Mouse (Mus musculus) liver, postnatal 0 days (tissue): ENCODE results near the gene Faxc. TPM values are rescaled to one million over a fixed set of nuclear protein-coding genes. Genes with fewer than 3 reads are reported as not detected.

ENCODE experiments used
- ATAC-seq: fragments of 200-750 bp; cut with Nextera tagmentation; 2 replicates; pipeline ENCODE4 v1.8.0; 2017; ENCODE audit warnings: mild to moderate bottlenecking, moderate library complexity
- DNase-seq: peaks from one replicate; pipeline ENCODE4 v3.0.0-alpha.2; 2016
- H3K27ac ChIP-seq: fragments of 300-500 bp; sonication (generic); 2 replicates; pipeline ENCODE4 v1.5.1; 2014; ENCODE audit warnings: antibody characterized with exemption, moderate library complexity, mild to moderate bottlenecking, low read depth
- H3K27me3 ChIP-seq: fragments of 300-500 bp; sonication (generic); 2 replicates; pipeline ENCODE4 v1.6.1; 2014; ENCODE audit warnings: low read length, control low read depth, mixed read lengths; ENCODE audit not compliant: insufficient read depth
- H3K36me3 ChIP-seq: fragments of 300-500 bp; sonication (generic); replicated peaks from 2 replicates; pipeline ENCODE4 v1.6.1; 2014; ENCODE audit warnings: mild to moderate bottlenecking, control low read depth, low read length, moderate library complexity, mixed read lengths; ENCODE audit not compliant: insufficient read depth
- H3K4me1 ChIP-seq: fragments of 300-500 bp; sonication (generic); 2 replicates; pipeline ENCODE4 v1.6.1; 2014; ENCODE audit warnings: antibody characterized with exemption, mild to moderate bottlenecking, control low read depth; ENCODE audit not compliant: insufficient read depth
- H3K4me2 ChIP-seq: fragments of 300-500 bp; sonication (generic); 2 replicates; pipeline ENCODE4 v1.6.1; 2014; ENCODE audit warnings: low read depth, mild to moderate bottlenecking, low read length, moderate library complexity, mixed read lengths
- H3K4me3 ChIP-seq: fragments of 300-500 bp; sonication (generic); 2 replicates; pipeline ENCODE4 v1.5.1; 2014; ENCODE audit warnings: low read depth, low read length
- H3K9ac ChIP-seq: fragments of 300-500 bp; sonication (generic); replicated peaks from 2 replicates; pipeline ENCODE4 v1.6.1; 2014; ENCODE audit warnings: mild to moderate bottlenecking, moderate library complexity
- H3K9me3 ChIP-seq: fragments of 300-500 bp; sonication (generic); 2 replicates; pipeline ENCODE4 v1.6.1; 2016; ENCODE audit warnings: mild to moderate bottlenecking, control low read depth, low read length, mixed read lengths
- CTCF ChIP-seq: sonication (generic); IDR thresholded peaks from 2 replicates; pipeline ENCODE4 v1.5.1; 2016; ENCODE audit warnings: antibody characterized with exemption, low read depth
- EP300 ChIP-seq: IDR thresholded peaks from 2 replicates; pipeline ENCODE4 v1.6.1; 2016; ENCODE audit warnings: antibody characterized with exemption, low read depth, mild to moderate bottlenecking
- WGBS: fragments of 180-500 bp; shearing (Covaris S2); extraction: QIAGEN DNeasy Blood & Tissue Kit; methylation state at CpG from one replicate; pipeline ENCODE4 v1.1.7; 2014; ENCODE audit not compliant: insufficient replicate concordance; 5-methylcytosine and 5-hydroxymethylcytosine counted together
- polyA plus RNA-seq: library from polyadenylated mRNA; unstranded; fragments of >200 nt; fragmentation: Nextera tagmentation; extraction: Ambion mirVana; gene quantifications from 2 replicates; pipeline ENCODE4 v1.2.1, GENCODE M21; 2015

Faxc gene
- polyA plus RNA-seq, 1 experiment from 2014 or later, result not detected

- ATAC-seq (no peak), DNase-seq (no peak)
- Histone ChIP-seq H3K9me3 (no peaks in the 10 kb centered on the region), H3K27ac (no peak overlapping the region), H3K4me2 (no peak overlapping the region), H3K9ac (no peak overlapping the region), H3K4me1 (no peaks in the 10 kb centered on the region), H3K27me3 (no peaks in the 10 kb centered on the region), H3K4me3 (no peak overlapping the region), H3K36me3 (no peaks in the 10 kb centered on the region)
- TF ChIP-seq EP300 (no peak), CTCF (peak; percentile 49)
- 35% methylated on average over 3 of the region's 3 CpGs for WGBS
These were observed 59.6 kb downstream of the Faxc start for GRCm38 (mm10) chr4:21990580-21991235.

- ATAC-seq (no peak), DNase-seq (no peak)
- no peak overlapping the region for H3K9ac ChIP-seq
- H3K4me1 ChIP-seq, result no peaks in the 10 kb centered on the region
- 14% methylated on average over 9 of the region's 9 CpGs for WGBS
- H3K27ac ChIP-seq, result no peak overlapping the region
- H3K4me2 ChIP-seq, result no peak overlapping the region
- no peaks in the 10 kb centered on the region for H3K27me3 ChIP-seq
- TF ChIP-seq CTCF (peak; percentile 63), EP300 (no peak)
- H3K36me3 ChIP-seq, result no peaks in the 10 kb centered on the region
- H3K4me3 ChIP-seq, result no peak overlapping the region
- H3K9me3 ChIP-seq, result no peaks in the 10 kb centered on the region
These were observed 86.7 kb downstream of the Faxc start for GRCm38 (mm10) chr4:22017656-22018379.

- WGBS, result 46% methylated on average over 5 of the region's 5 CpGs
- no peaks in the 10 kb centered on the region for H3K9me3 ChIP-seq
- TF ChIP-seq EP300, result no peak
- no peak for TF ChIP-seq CTCF
- no peaks in the 10 kb centered on the region for H3K27me3 ChIP-seq
- no peaks in the 10 kb centered on the region for H3K4me1 ChIP-seq
- no peak overlapping the region for H3K4me3 ChIP-seq
- DNase-seq (no peak), ATAC-seq (no peak)
- no peaks in the 10 kb centered on the region for H3K36me3 ChIP-seq
- no peak overlapping the region for H3K9ac ChIP-seq
- no peak overlapping the region for H3K4me2 ChIP-seq
- no peak overlapping the region for H3K27ac ChIP-seq
These were observed 87.3 kb downstream of the Faxc start for GRCm38 (mm10) chr4:22018414-22018813.

GRCm38 (mm10) chr4:22029951-22030350 lies 98.8 kb downstream of the Faxc start:
- Histone ChIP-seq H3K27me3 (no peaks in the 10 kb centered on the region), H3K27ac (no peak overlapping the region), H3K9ac (no peak overlapping the region), H3K36me3 (no peaks in the 10 kb centered on the region), H3K4me3 (no peak overlapping the region), H3K4me2 (no peak overlapping the region), H3K4me1 (no peaks in the 10 kb centered on the region), H3K9me3 (no peaks in the 10 kb centered on the region)
- WGBS, result 75% methylated on average over 2 of the region's 2 CpGs
- no peak for ATAC-seq
- no peak for TF ChIP-seq CTCF
- TF ChIP-seq EP300, result no peak
- no peak for DNase-seq

Other genes with a start within 250 kb of the Faxc start
- not detected in 2 replicates for gene Prdm13, start 245.4 kb upstream of the Faxc start, polyA plus RNA-seq
- 12.7 and 13.9 TPM in 2 replicates for gene Ccnc, start 203.6 kb upstream of the Faxc start, polyA plus RNA-seq
- gene Usp45, start 164.2 kb upstream of the Faxc start, polyA plus RNA-seq, result 3.5 and 5.0 TPM in 2 replicates
- 16.6 and 19.2 TPM in 2 replicates for gene Tstd3, start 164.1 kb upstream of the Faxc start, polyA plus RNA-seq
- 22.0 and 27.9 TPM in 2 replicates for gene Pnisr, start 83.7 kb upstream of the Faxc start, polyA plus RNA-seq
- 8.2 and 9.0 TPM in 2 replicates for gene Coq3, start 51.7 kb upstream of the Faxc start, polyA plus RNA-seq